Mouse (Mus musculus) brain, embryonic 14.5 days (tissue): ENCODE data around the gene Ttll11. TPM values are rescaled to one million over a fixed set of nuclear protein-coding genes. Genes with fewer than 3 reads are reported as not detected.

Experiments
- DNase-seq: peaks from one replicate; pipeline ENCODE4 v3.0.0-alpha.2; 2011; ENCODE audit warnings: low read depth
- CTCF ChIP-seq: fragments of 200-500 bp; IDR thresholded peaks from 2 replicates; pipeline ENCODE4 v1.5.1; 2012; ENCODE audit warnings: inconsistent platforms, mild to moderate bottlenecking, moderate library complexity, borderline replicate concordance; ENCODE audit not compliant: insufficient read depth, insufficient read length; ENCODE audit errors: extremely low read depth
- POLR2A ChIP-seq: fragments of 200-500 bp; IDR thresholded peaks from 2 replicates; pipeline ENCODE4 v1.6.1; 2012; ENCODE audit warnings: mild to moderate bottlenecking, inconsistent platforms, borderline replicate concordance; ENCODE audit not compliant: poor library complexity, insufficient read depth, insufficient read length, severe bottlenecking; ENCODE audit errors: extremely low read depth
- polyA plus RNA-seq: library from polyadenylated mRNA; depleted of rRNA; stranded (reverse); fragments of >200 nt; gene quantifications from 2 replicates; pipeline ENCODE4 v1.2.3, GENCODE M21; 2012

Gene Ttll11
- polyA plus RNA-seq, 1 experiment = 9.3 TPM

GRCm38 (mm10) chr2:35769398-35769797, 210.3 kb downstream of the Ttll11 start:
- no peak for DNase-seq
- TF ChIP-seq POLR2A (no peak), CTCF (no peak)

GRCm38 (mm10) chr2:35768538-35769238, 211.0 kb downstream of the Ttll11 start:
- no peak for TF ChIP-seq POLR2A
- no peak for TF ChIP-seq CTCF
- no peak for DNase-seq

GRCm38 (mm10) chr2:35767834-35768537, 211.7 kb downstream of the Ttll11 start:
- DNase-seq = peak; percentile 64
- no peak for TF ChIP-seq CTCF
- TF ChIP-seq POLR2A = no peak

- no peak for TF ChIP-seq POLR2A
- no peak for TF ChIP-seq CTCF
Observed at GRCm38 (mm10) chr2:35764328-35764727, 215.4 kb downstream of the Ttll11 start.

GRCm38 (mm10) chr2:35763818-35764217, 215.9 kb downstream of the Ttll11 start:
- no peak for DNase-seq
- no peak for TF ChIP-seq CTCF
- no peak for TF ChIP-seq POLR2A

More at GRCm38 (mm10) chr2:35764328-35764727, 215.4 kb downstream of the Ttll11 start:
- DNase-seq = no peak

GRCm38 (mm10) chr2:35761458-35761857, 218.3 kb downstream of the Ttll11 start:
- DNase-seq = no peak
- TF ChIP-seq CTCF = no peak
- no peak for TF ChIP-seq POLR2A

GRCm38 (mm10) chr2:35760867-35761266, 218.8 kb downstream of the Ttll11 start:
- peak; percentile 68 for DNase-seq

GRCm38 (mm10) chr2:35760352-35760751, 219.4 kb downstream of the Ttll11 start:
- DNase-seq = peak; percentile 58
- TF ChIP-seq CTCF (no peak), POLR2A (no peak)

More at GRCm38 (mm10) chr2:35760867-35761266, 218.8 kb downstream of the Ttll11 start:
- no peak for TF ChIP-seq CTCF
- TF ChIP-seq POLR2A = no peak

- no peak for DNase-seq
- TF ChIP-seq CTCF (no peak), POLR2A (no peak)
Observed at GRCm38 (mm10) chr2:35756467-35756866, 223.2 kb downstream of the Ttll11 start.

- TF ChIP-seq POLR2A (no peak), CTCF (no peak)
- no peak for DNase-seq
Observed at GRCm38 (mm10) chr2:35751781-35752505, 227.8 kb downstream of the Ttll11 start.

GRCm38 (mm10) chr2:35750533-35751141, 229.1 kb downstream of the Ttll11 start:
- TF ChIP-seq CTCF = no peak
- no peak for TF ChIP-seq POLR2A
- no peak for DNase-seq
